Mouse (Mus musculus): ENCODE results near the gene Mael.

Gene Mael

DNA sequence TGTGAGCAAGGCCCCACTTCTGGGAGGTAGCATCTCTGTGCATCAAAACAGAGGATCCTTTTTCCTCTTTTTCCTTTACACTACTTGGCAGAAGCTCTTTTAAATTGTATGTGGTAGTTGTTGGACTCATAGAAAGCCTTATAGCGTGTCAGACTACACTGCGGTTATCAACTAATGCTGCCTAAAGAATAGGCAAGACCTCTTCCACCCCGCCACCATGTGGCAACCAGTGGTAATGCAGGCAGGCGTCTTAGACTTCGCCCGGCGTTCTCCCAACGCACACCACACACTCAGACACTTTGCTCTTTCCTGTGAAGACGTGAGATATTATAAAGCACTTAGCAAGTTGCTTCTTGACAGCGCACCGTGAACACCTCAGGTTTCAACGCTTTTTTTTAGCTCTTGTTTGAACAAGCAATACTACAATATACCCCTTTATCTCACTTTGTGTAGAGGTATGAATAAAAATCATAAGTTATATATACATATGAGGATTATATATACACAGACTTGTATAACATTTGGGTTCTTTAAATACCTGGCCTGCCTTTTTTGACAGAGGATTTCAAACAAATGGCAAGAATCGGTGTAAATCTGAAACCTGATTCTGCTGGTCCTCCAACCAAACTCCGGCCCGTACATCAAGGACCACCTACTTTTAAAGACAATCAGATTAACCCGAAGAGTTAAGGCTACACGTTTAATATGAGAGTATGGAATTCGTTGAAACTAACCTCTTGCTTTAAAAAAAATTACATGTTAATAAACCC, 85.0 kb downstream of the Mael start:
- DNase-seq (ENCODE audit: low read depth), result peak; percentile 91

DNA sequence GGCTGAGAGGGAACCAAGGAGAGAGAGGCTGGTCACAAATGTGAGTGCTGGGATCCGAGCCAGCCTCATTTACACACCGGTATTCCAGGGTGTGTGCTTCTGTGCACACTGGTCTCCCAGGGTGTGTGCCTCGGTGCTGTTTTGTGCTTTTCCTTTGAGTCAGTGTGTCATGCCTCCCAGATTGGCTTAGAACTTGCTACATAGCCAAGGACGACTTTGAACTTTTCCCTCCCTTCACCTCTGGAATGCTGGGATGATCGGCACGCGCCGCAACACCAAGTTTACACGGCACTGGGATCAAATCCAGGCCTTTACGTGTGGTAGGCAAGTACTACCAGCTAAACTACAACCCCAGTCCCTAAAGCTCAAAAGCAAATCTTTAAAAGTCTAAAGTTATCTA, 86.5 kb downstream of the Mael start:
- no peak for DNase-seq (ENCODE audit: low read depth)

DNA sequence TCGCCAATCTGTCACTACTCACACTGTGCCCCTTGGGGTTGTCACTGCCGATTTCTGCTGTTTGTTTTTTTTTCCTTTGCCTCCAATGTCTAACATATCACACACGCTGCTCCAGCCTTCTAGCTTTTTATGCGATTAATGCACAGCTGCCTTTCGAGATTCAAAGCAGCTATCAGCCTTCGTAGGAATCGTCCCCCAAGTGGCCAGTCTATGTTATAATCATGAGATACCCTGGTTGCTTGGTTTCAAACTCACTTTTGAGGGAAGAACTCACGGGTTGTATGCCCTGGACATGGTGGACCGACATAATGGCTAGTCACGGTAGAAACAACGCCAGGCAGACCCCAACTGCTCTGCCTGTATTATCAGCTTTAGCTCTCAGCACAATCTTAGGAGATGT, 87.2 kb downstream of the Mael start:
- DNase-seq (ENCODE audit: low read depth), result no peak
